Mouse (Mus musculus): ENCODE measurements at regions not wholly inside any gene's neighbourhood (a gene's known extent, or its start where the extent isn't known, plus 50 kb on each side); places are given as distances from the start of the nearest gene placed in this dataset.

- no peak for DNase-seq (ENCODE audit: low spot score in 2 of 2)
These were observed 93.7 kb upstream of the Dlx2 start for GRCm38 (mm10) chr2:71640251-71640650.

DNA sequence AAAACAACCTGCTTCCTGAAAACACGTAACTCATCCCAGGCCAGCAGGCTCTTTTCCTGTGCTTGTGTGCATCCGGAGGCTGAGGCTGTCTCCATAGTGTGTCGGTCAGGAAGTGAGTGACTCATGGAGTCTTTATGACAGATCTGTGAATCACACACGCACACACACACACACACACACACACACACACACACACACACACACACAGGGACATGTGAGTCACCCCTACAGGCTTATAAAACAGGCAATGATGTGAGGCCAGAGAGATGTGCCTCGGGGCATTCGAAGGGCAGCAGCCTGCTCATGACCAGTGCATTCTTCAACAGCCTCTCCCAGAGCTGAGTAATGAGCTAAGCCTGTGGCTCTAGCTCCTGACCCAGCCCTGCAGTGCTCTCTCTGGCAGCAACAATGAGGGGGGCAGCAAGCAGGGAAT, 97.5 kb upstream of the Dlx2 start:
- no peak for DNase-seq (ENCODE audit: low spot score in 2 of 2)

GRCm38 (mm10) chr2:71647914-71648497, 97.4 kb upstream of the Itga6 start:
- no peak for DNase-seq (ENCODE audit: low spot score in 2 of 2)

DNA sequence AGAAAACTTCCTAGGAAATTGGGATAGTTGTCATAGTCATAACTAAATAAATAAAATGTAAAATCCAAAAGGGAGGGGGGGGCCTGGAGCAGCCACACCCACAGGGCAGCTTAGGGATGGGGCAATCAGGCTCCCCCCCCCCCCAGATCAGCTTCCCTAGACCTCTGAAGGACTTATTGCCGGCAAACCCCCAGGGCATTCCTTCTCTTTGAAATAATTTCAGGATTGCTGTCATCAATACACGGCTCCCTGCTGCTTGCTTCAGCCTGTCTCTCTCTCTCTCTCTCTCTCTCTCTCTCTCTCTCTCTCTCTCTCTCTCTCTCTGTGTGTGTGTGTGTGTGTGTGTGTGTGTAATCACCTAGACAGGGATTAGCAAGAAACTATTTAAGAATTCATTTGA, 93.8 kb upstream of the Itga6 start:
- DNase-seq (ENCODE audit: low spot score in 2 of 2): no peak

DNA sequence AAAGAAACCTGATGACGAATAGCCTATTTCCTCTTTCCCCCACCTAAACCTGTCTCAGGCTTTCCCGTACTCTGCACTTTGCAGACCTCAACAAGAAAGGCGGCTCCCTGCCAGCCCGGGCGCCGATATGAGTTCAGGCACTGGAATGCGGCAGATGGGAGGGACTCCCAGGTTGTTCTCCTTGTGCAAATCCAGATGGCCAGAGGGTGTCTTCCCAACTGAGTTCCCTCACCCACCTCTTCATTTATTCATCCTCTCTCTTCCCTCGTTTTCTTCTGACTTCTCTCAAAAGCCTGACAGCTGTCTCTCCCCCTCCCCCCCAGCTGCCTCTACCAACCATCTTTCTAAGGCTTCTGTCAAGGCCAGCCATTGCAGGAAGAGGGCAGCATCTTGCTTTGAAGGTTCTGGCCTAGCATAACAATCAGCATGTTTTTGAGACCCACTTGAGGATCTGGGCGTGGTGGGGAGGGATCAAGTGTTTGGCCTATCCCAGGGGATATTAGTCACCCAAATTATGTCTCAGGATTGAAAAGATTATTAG, 93.1 kb upstream of the Itga6 start:
- peak; percentile 54 to 57 for DNase-seq (ENCODE audit: low spot score in 2 of 2)

- DNase-seq (ENCODE audit: low spot score in 2 of 2): peak in 1 of 2 experiments; percentile 12
These were observed 90.5 kb upstream of the Itga6 start for GRCm38 (mm10) chr2:71654817-71655503.

- peak in 1 of 2 experiments; percentile 20 for DNase-seq (ENCODE audit: low spot score in 2 of 2)
These were observed 89.7 kb upstream of the Itga6 start for GRCm38 (mm10) chr2:71655504-71656390.

DNA sequence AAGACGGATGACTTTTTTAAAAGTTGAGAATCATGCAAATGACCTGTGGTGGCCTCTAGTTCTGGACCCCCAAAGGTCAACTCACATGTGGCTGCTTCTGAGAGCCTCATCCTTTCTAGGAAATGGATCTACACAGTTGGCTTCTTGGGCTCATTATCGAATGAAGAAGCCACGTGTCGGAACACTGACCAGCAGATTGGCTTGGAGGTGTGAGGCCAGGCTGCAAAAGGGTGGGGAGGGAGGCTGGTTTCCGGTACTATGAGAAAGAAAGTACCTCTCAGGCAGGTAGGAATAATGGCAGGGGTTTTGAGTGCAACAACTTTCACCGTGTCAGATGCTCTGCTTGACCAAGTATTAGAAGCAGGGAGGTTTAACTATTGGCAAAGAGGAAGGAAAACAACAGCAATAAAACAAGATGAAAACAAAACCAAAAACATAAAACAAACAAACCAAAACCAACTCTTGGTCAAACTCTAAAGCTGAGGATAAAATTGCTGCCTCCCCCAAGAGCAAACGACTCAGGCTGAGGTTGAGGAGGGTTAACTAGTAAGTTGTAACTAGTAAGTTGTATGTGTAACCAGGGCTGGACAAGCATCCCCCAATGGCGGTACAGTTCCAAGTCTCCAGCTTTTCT, 88.7 kb upstream of the Itga6 start:
- DNase-seq (ENCODE audit: low spot score in 2 of 2): no peak

GRCm38 (mm10) chr2:71661438-71661837, 84.0 kb upstream of the Itga6 start:
- DNase-seq (ENCODE audit: low spot score in 2 of 2): no peak

DNA sequence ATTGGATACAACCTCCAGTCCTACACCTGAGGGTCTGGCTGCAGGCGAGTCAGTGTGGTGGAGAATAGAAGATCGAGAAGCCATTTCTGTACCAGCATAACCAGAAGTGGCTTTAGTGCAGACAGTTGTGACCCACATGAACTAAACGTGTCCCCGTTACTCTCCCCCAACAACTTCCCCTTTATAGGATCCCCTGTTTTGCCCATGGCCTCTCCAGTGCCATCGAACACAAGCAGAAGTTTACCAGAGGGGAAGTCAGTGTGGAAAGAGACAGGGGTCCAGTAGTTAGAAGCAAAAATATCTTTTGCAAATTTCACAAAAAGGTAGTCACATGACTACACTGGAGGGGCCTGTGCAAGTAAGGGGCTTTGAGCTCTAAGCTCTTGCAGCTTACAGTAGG, 83.4 kb upstream of the Itga6 start:
- DNase-seq (ENCODE audit: low spot score in 2 of 2): no peak

- DNase-seq (ENCODE audit: low spot score in 2 of 2): no peak
These were observed 82.0 kb upstream of the Itga6 start for GRCm38 (mm10) chr2:71663453-71663852.

GRCm38 (mm10) chr2:71666927-71667326, 78.5 kb upstream of the Itga6 start:
- no peak for DNase-seq (ENCODE audit: low spot score in 2 of 2)

GRCm38 (mm10) chr2:71667746-71668145, 77.7 kb upstream of the Itga6 start:
- DNase-seq (ENCODE audit: low spot score in 2 of 2): peak; percentile 65 to 68

DNA sequence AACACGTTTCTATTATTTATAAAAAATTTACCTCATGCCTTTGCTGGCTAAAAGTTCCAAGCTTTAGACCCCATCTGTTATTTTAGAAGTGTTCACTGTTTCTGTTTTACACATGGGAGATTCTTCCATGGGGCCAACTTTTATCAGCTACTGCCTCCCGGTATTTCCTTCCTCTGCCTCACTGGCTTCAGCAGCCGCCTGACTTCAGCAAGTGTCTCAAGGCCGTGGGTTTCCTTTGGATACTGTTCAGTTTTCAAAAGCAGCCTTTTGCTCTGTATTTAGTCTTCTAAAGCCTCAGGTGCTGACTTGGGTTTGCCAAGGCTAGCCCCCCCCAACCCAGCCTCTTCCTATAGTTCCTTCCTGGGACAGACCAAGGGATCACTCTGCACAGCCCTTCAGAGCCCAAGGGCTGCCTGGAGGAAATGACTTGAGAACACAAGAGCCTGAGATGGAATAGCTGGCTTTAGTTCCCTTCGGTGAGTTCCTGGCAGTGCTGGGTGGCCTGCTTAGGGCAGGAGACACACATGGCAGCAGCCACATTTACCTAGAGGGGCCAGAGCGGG, 75.1 kb upstream of the Itga6 start:
- DNase-seq (ENCODE audit: low spot score in 2 of 2): no peak

DNA sequence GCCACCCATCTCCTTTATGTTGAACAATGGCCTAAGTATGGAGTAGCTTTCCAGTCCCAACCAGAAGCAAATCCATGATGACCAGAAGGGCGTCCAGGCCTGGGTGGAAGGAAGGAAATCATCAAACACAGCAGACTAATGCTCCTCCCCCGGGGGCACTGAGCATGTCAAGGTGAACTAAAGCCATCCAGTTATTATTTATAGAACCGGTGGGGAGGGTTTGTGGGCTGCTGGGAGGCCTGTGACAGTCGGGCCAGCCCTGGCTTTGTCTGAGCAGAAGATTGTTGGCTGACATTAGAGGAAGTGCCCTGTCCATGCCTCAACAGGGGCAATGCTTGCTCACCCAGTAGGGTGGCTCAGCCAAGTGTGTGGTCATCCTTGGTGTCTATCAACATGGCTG, 74.5 kb upstream of the Itga6 start:
- DNase-seq (ENCODE audit: low spot score in 2 of 2): no peak

- no peak for DNase-seq (ENCODE audit: low spot score in 2 of 2)
These were observed 72.1 kb upstream of the Itga6 start for GRCm38 (mm10) chr2:71673087-71673920.

GRCm38 (mm10) chr2:71680746-71681145, 64.7 kb upstream of the Itga6 start:
- no peak for DNase-seq (ENCODE audit: low spot score in 2 of 2)

DNA sequence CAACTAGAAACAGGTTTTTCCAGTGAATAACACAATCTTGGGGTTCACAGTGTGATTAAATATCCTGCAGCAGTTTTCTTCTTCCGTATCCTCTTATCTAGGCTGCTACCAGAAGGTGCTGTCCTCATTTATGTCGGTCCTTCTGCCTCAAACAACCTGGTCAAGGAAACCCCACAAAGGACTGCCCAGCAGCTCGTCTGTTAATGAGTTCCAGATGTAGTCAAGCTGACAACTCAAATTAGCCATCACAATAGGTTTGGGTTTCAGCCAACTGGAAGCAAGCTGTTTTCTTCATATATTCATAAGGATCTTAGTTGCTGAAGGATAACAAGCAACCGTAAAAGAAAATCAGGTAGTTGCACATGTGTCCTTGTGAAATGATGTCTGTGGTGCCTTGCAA, 64.3 kb upstream of the Itga6 start:
- DNase-seq (ENCODE audit: low spot score in 2 of 2): no peak

DNA sequence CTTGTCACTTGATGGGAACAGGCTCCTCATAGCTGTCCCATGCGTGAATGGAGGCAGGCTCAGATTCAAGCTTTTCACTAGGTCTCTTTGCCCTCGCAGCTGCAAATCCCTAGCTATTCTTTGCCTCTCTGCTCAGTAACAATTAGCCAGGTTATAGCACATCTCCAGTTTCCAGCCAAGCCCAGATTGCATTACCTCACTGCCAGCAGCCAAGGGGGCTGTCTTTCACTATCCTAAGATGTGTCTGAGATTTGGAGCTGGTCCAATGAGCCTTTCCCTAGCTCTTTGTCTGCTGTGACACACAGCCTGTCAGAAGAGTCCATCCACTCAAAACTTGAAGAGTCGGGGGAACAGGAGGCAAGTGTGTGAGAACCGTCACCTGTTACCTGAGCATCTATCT, 62.0 kb upstream of the Itga6 start:
- no peak for DNase-seq (ENCODE audit: low spot score in 2 of 2)

DNA sequence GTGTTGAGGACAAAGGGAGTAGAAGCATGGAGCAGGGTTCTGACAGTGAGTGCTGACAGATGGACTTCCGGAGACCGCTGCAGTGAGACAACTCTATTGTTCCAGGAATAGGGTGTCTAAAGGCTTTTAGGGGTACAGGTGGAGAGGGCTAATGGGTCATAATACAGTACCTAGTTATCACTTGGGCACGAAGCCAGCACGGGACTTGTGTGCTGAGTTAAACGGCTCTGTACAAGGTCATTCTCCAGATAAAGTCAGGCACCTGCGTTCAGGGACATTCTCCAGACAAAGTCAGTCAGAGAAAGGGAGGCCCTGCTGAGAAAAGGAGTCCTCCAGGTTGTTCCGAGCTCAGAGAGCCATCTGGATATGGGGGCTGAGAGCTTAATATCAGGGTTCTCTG, 60.2 kb upstream of the Itga6 start:
- DNase-seq (ENCODE audit: low spot score in 2 of 2): no peak

GRCm38 (mm10) chr2:71689041-71689440, 56.4 kb upstream of the Itga6 start:
- DNase-seq (ENCODE audit: low spot score in 2 of 2): no peak
